Mouse (Mus musculus) liver, embryonic 14.5 days (tissue): ENCODE results near the gene Slc34a3.

ENCODE experiments used
- CTCF ChIP-seq: IDR thresholded peaks from 2 replicates; pipeline ENCODE4 v1.5.1; 2016; ENCODE audit warnings: antibody characterized with exemption, low read depth, control low read depth
- EP300 ChIP-seq: IDR thresholded peaks from 2 replicates; pipeline ENCODE4 v1.6.1; 2016; ENCODE audit warnings: antibody characterized with exemption, low read depth

DNA sequence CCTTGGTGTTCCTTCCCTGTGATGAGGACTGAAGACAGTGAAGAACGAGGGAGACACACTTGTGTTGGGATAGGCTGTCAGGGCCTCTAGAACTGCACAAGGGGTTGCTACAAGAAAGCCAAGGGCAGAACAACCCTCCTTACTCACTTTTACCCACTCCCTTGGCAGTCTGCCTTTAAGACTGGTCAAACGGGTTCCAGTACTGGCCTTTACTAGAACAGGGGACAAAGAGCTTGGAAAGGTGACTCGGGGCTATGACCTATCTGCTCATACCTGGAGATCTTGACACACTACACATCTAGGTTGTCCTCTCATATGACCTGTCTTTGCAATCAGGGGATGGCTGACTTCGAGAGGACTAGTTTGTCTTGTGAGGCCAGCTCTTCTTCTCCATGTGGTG is 3.4 kb upstream of the Slc34a3 start:
- TF ChIP-seq CTCF (no peak), EP300 (no peak)
